Mouse (Mus musculus): ENCODE measurements around the gene Myg1.

DNA sequence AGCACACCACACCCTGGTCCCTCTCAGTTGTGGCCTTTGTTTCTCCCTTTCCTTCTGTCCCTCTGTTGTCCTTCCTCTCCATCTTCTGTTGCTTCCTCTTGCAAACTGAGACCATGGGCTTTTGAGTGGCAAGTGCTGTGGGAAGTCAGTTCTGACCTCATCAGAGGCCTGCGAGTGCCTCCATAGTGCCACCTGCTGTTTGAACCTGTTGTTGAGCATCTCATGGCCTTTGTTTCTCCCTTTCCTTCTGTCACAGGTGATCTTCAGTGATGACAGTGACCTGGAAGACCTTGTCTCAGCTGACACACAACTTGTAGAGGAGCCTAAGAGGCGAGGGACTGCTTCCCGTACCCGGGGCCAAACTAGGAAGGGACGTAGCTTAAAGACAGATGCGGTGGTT is 15.2 kb upstream of the Myg1 start:
- TF ChIP-seq CTCF (IDR thresholded peaks at IDR 0.05; ENCODE audit: borderline replicate concordance, control insufficient read depth, extremely low read depth, insufficient read depth, low read length, poor library complexity) (peak; percentile 45; the same call in 1 of the 2 replicates), POLR2A (IDR thresholded peaks at IDR 0.05; ENCODE audit: control insufficient read depth, extremely low read depth, insufficient read depth, low read length, poor library complexity) (no peak)

Measured in thymus, adult 2 months (tissue).